Mouse (Mus musculus): Measurements from ENCODE around the gene Malsu1.

The Malsu1 gene

GRCm38 (mm10) chr6:49074117-49074490 lies 509 bp downstream of the Malsu1 start:
- DNase-seq (ENCODE audit: low spot score in 2 of 2), result no peak

GRCm38 (mm10) chr6:49077894-49078293 lies 4.3 kb downstream of the Malsu1 start:
- no peak for DNase-seq (ENCODE audit: low spot score in 2 of 2)

- no peak for DNase-seq (ENCODE audit: low spot score in 2 of 2)
Observed at GRCm38 (mm10) chr6:49079313-49079712, 5.7 kb downstream of the Malsu1 start.

- DNase-seq (ENCODE audit: low spot score in 2 of 2), result no peak
Observed at GRCm38 (mm10) chr6:49083008-49083407, 9.4 kb downstream of the Malsu1 start.

GRCm38 (mm10) chr6:49094968-49095367 lies 21.4 kb downstream of the Malsu1 start:
- no peak for DNase-seq (ENCODE audit: low spot score in 2 of 2)

GRCm38 (mm10) chr6:49096421-49096820 lies 22.8 kb downstream of the Malsu1 start:
- no peak for DNase-seq (ENCODE audit: low spot score in 2 of 2)

GRCm38 (mm10) chr6:49096933-49097461 lies 23.4 kb downstream of the Malsu1 start:
- peak; percentile 21 to 50 for DNase-seq (ENCODE audit: low spot score in 2 of 2)

- DNase-seq (ENCODE audit: low spot score in 2 of 2), result no peak
Observed at GRCm38 (mm10) chr6:49097596-49098110, 24.1 kb downstream of the Malsu1 start.

- DNase-seq (ENCODE audit: low spot score in 2 of 2), result no peak
Observed at GRCm38 (mm10) chr6:49099086-49099485, 25.5 kb downstream of the Malsu1 start.

GRCm38 (mm10) chr6:49106746-49107500 lies 33.3 kb downstream of the Malsu1 start:
- DNase-seq (ENCODE audit: low spot score in 2 of 2), result no peak

GRCm38 (mm10) chr6:49109196-49109595 lies 35.6 kb downstream of the Malsu1 start:
- no peak for DNase-seq (ENCODE audit: low spot score in 2 of 2)

GRCm38 (mm10) chr6:49113895-49114294 lies 40.3 kb downstream of the Malsu1 start:
- no peak for DNase-seq (ENCODE audit: low spot score in 2 of 2)

- DNase-seq (ENCODE audit: low spot score in 2 of 2), result no peak
Observed at GRCm38 (mm10) chr6:49114457-49114856, 40.9 kb downstream of the Malsu1 start.

GRCm38 (mm10) chr6:49115550-49115949 lies 42.0 kb downstream of the Malsu1 start:
- DNase-seq (ENCODE audit: low spot score in 2 of 2), result no peak

GRCm38 (mm10) chr6:49116241-49116640 lies 42.6 kb downstream of the Malsu1 start:
- DNase-seq (ENCODE audit: low spot score in 2 of 2), result no peak

GRCm38 (mm10) chr6:49118446-49118845 lies 44.9 kb downstream of the Malsu1 start:
- no peak for DNase-seq (ENCODE audit: low spot score in 2 of 2)

- DNase-seq (ENCODE audit: low spot score in 2 of 2), result no peak
Observed at GRCm38 (mm10) chr6:49119462-49120135, 46.0 kb downstream of the Malsu1 start.

GRCm38 (mm10) chr6:49120370-49120769 lies 46.8 kb downstream of the Malsu1 start:
- DNase-seq (ENCODE audit: low spot score in 2 of 2), result no peak

GRCm38 (mm10) chr6:49130328-49130727 lies 56.7 kb downstream of the Malsu1 start:
- DNase-seq (ENCODE audit: low spot score in 2 of 2), result no peak

GRCm38 (mm10) chr6:49131855-49132254 lies 58.3 kb downstream of the Malsu1 start:
- no peak for DNase-seq (ENCODE audit: low spot score in 2 of 2)

GRCm38 (mm10) chr6:49132352-49133090 lies 58.9 kb downstream of the Malsu1 start:
- DNase-seq (ENCODE audit: low spot score in 2 of 2), result no peak

Data from spleen, postnatal 14 days (tissue).